Mouse (Mus musculus) bone marrow macrophage, adult 2 months (primary cell): ENCODE measurements around the gene Slc3a2.

Experiments
- CTCF ChIP-seq: IDR thresholded peaks from 2 replicates; pipeline ENCODE4 v1.5.1; 2012; ENCODE audit warnings: low read depth, mild to moderate bottlenecking, low read length, moderate library complexity
- POLR2A ChIP-seq: IDR thresholded peaks from 2 replicates; pipeline ENCODE4 v1.6.1; 2012; ENCODE audit warnings: mild to moderate bottlenecking, low read depth, low read length, borderline replicate concordance

DNA sequence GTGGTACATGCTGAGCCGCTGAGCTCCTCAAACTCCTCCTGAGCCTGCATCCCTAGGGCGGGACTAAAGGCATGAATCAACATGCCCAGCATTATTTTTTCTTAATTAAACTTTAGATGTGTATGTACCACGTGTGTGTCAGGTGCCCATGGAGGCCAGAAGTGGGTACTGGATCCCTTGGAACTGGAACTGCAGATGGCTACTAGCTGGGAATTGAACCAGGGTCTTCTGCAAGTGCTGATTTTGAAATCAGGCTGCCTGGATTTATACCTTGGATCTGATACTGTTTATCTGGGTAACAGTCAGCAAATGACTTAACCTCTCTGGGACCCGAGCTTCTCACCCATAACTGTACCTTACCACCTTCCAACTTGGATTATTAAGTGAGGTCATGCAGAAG is 1.1 kb downstream of the Slc3a2 start:
- no peak for TF ChIP-seq POLR2A
- TF ChIP-seq CTCF: no peak
